Mouse (Mus musculus): ENCODE measurements around the gene Lmntd1. TPM values are rescaled to one million over a fixed set of nuclear protein-coding genes. Genes with fewer than 3 reads are reported as not detected.
A peak's percentile ranks its signal among the peaks of the same experiment; 100 is the strongest.
"Not testable (repeated sequence)": the region's sequence is repeated elsewhere in the genome, so short reads cannot be mapped to it uniquely, and the experiment has no call there.

The Lmntd1 gene
- total RNA-seq, 2 experiments from 2014 or later: 0.10 TPM; not detected in 1

- H3K4me3 ChIP-seq: no peak overlapping the region
- DNase-seq: no peak
- no peak overlapping the region for H3K27ac ChIP-seq
- intact Hi-C loops (cut with DNase I): loop anchor here (5.0 kb wide), 1 partner anchor 256 kb away; no protein-coding TSS in a partner anchor
- TF ChIP-seq CTCF (IDR thresholded peaks at IDR 0.05): no peak
These were observed 270.7 kb downstream of the Lmntd1 start for GRCm38 (mm10) chr6:145343457-145343856.

GRCm38 (mm10) chr6:145342836-145343235 lies 271.3 kb downstream of the Lmntd1 start:
- no peak overlapping the region for H3K4me3 ChIP-seq
- H3K27ac ChIP-seq: no peak overlapping the region
- intact Hi-C loops (cut with DNase I): loop anchor here (1.0 to 5.0 kb wide), 2 partner anchors 101 to 256 kb away; no protein-coding TSS in a partner anchor
- TF ChIP-seq CTCF (IDR thresholded peaks at IDR 0.05): no peak
- no peak for DNase-seq

- peak; percentile 95 for TF ChIP-seq CTCF (IDR thresholded peaks at IDR 0.05)
- intact Hi-C loops (cut with DNase I): loop anchor here (1.0 to 5.0 kb wide), 3 partner anchors 93 to 254 kb away; no protein-coding TSS in a partner anchor
- H3K27ac ChIP-seq: peak overlapping the region; percentile 98
- peak overlapping the region; percentile 79 for H3K4me3 ChIP-seq
- peak; percentile 86 for DNase-seq
These were observed 272.6 kb downstream of the Lmntd1 start for GRCm38 (mm10) chr6:145341301-145342193.

GRCm38 (mm10) chr6:145340657-145341146 lies 273.4 kb downstream of the Lmntd1 start:
- intact Hi-C loops (cut with DNase I): loop anchor here (2.0 to 5.0 kb wide), 2 partner anchors 92 to 253 kb away; no protein-coding TSS in a partner anchor
- Histone ChIP-seq H3K4me3 (peak overlapping the region; percentile 79), H3K27ac (peak overlapping the region; percentile 98)
- no peak; the same call in 1 of the 2 replicates for TF ChIP-seq CTCF (IDR thresholded peaks at IDR 0.05)
- DNase-seq: peak; percentile 98

- peak; percentile 76 for DNase-seq
- no peak for TF ChIP-seq CTCF (IDR thresholded peaks at IDR 0.05)
- peak overlapping the region; percentile 79 for H3K4me3 ChIP-seq
- H3K27ac ChIP-seq: peak overlapping the region; percentile 98
- intact Hi-C loops (cut with DNase I): loop anchor here (2.0 to 5.0 kb wide), 2 partner anchors 91 to 253 kb away; no protein-coding TSS in a partner anchor
These were observed 274.0 kb downstream of the Lmntd1 start for GRCm38 (mm10) chr6:145339956-145340656.

GRCm38 (mm10) chr6:145338571-145339294 lies 275.4 kb downstream of the Lmntd1 start:
- no peak for TF ChIP-seq CTCF (IDR thresholded peaks at IDR 0.05)
- Histone ChIP-seq H3K27ac (peak overlapping the region; percentile 98), H3K4me3 (no peak overlapping the region)
- intact Hi-C loops (cut with DNase I): no loop called here
- DNase-seq: no peak

GRCm38 (mm10) chr6:145337521-145337920 lies 276.6 kb downstream of the Lmntd1 start:
- H3K4me3 ChIP-seq; H3K27ac ChIP-seq; DNase-seq; intact Hi-C loops (cut with DNase I): not testable (repeated sequence)

- Histone ChIP-seq H3K4me3 (peak overlapping the region; percentile 38), H3K27ac (peak overlapping the region; percentile 85)
- peak; percentile 81 for DNase-seq
- no peak for TF ChIP-seq CTCF (IDR thresholded peaks at IDR 0.05)
- intact Hi-C loops (cut with DNase I): no loop called here
These were observed 278.0 kb downstream of the Lmntd1 start for GRCm38 (mm10) chr6:145335876-145336768.

- Histone ChIP-seq H3K27ac (no peak overlapping the region), H3K4me3 (no peak overlapping the region)
- intact Hi-C loops (cut with DNase I): no loop called here
- TF ChIP-seq CTCF (IDR thresholded peaks at IDR 0.05): no peak
- DNase-seq: no peak
These were observed 279.9 kb downstream of the Lmntd1 start for GRCm38 (mm10) chr6:145334211-145334610.

GRCm38 (mm10) chr6:145326141-145326806 lies 287.8 kb downstream of the Lmntd1 start:
- TF ChIP-seq CTCF (IDR thresholded peaks at IDR 0.05): no peak
- H3K27ac ChIP-seq: no peak overlapping the region
- DNase-seq: no peak
- intact Hi-C loops (cut with DNase I): no loop called here
- H3K4me3 ChIP-seq: no peak overlapping the region

- Histone ChIP-seq H3K27ac (no peak overlapping the region), H3K4me3 (no peak overlapping the region)
- intact Hi-C loops (cut with DNase I): no loop called here
- TF ChIP-seq CTCF (IDR thresholded peaks at IDR 0.05): no peak
- DNase-seq: no peak
These were observed 289.0 kb downstream of the Lmntd1 start for GRCm38 (mm10) chr6:145325095-145325494.
